Mouse (Mus musculus): Measurements from ENCODE around the gene Rfx8.

DNA sequence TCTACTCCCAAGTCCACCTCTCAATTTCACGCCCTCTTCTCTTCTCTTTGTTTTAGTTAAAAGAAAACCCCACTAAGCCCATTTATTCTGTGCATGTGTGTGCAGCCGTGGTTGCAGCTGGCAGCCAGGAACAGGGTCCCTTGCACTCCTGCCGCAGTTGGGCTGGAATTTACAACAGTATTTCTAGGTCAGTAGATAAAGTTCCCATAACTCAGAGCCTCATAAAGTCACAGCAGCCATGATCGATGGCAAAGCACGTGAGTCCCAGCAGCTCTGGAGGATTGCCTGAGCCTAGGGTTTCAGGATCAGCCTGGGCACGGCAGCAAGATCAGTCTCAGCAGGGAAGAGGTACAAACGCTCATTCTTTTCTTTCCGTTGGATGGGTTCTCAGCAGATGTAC, 102.3 kb downstream of the Rfx8 start:
- no peak for TF ChIP-seq POLR2A (IDR thresholded peaks at IDR 0.05; ENCODE audit: control insufficient read depth, low read depth, low read length)
- TF ChIP-seq CTCF (IDR thresholded peaks at IDR 0.05; ENCODE audit: control insufficient read depth, insufficient read depth, insufficient replicate concordance, low read depth, low read length): no peak

Data from testis, adult 2 months (tissue).